Mouse (Mus musculus): Measurements from ENCODE around the gene Cep89. TPM values are rescaled to one million over a fixed set of nuclear protein-coding genes. Genes with fewer than 3 reads are reported as not detected.

The Cep89 gene
- polyA plus RNA-seq, 1 experiment = 14.7 TPM

- H3K36me3 ChIP-seq (ENCODE audit: control insufficient read depth, insufficient read depth) = peaks cover 15% of the 10 kb centered on the region
- no peaks in the 10 kb centered on the region for H3K79me2 ChIP-seq (ENCODE audit: control insufficient read depth, insufficient read depth)
- H3K4me3 ChIP-seq = no peak overlapping the region
- H3K4me2 ChIP-seq (ENCODE audit: low read depth) = no peak overlapping the region
- TF ChIP-seq CEBPB (IDR thresholded peaks at IDR 0.05; ENCODE audit: insufficient read depth, poor library complexity, severe bottlenecking) (no peak), POLR2A (IDR thresholded peaks at IDR 0.05; ENCODE audit: insufficient read length, low read depth) (no peak), MYOD1 (IDR thresholded peaks at IDR 0.05; ENCODE audit: control insufficient read depth in 1 of 3, insufficient read length in 2 of 3, low read depth in 2 of 3) (no peak), MYOG (IDR thresholded peaks at IDR 0.05; ENCODE audit: control insufficient read depth in 1 of 3, insufficient read depth in 1 of 3, insufficient read length in 2 of 3, low read depth in 2 of 3) (no peak), REST (IDR thresholded peaks at IDR 0.05; ENCODE audit: insufficient read depth, insufficient read length) (no peak), MAX (IDR thresholded peaks at IDR 0.05; ENCODE audit: low read depth) (no peak), POLR2AphosphoS2 (IDR thresholded peaks at IDR 0.05; ENCODE audit: insufficient read length, low read depth) (no peak), E2F4 (IDR thresholded peaks at IDR 0.05; ENCODE audit: insufficient read depth) (no peak)
- H3ac ChIP-seq (ENCODE audit: control insufficient read depth, insufficient read length) = no peak overlapping the region
- no peaks in the 10 kb centered on the region for H3K27me3 ChIP-seq (ENCODE audit: control insufficient read depth, insufficient read depth, insufficient read length)
Measured at GRCm38 (mm10) chr7:35423071-35423470, 26.2 kb downstream of the Cep89 start.

GRCm38 (mm10) chr7:35428146-35428545 is 31.3 kb downstream of the Cep89 start:
- H3K79me2 ChIP-seq (ENCODE audit: control insufficient read depth, insufficient read depth) = no peaks in the 10 kb centered on the region
- H3K4me3 ChIP-seq = no peak overlapping the region
- no peak overlapping the region for H3K4me2 ChIP-seq (ENCODE audit: low read depth)
- TF ChIP-seq MAX (IDR thresholded peaks at IDR 0.05; ENCODE audit: low read depth) (no peak), E2F4 (IDR thresholded peaks at IDR 0.05; ENCODE audit: insufficient read depth) (no peak), TCF3 (IDR thresholded peaks at IDR 0.05; ENCODE audit: insufficient read length, low read depth) (no peak), MYOG (IDR thresholded peaks at IDR 0.05; ENCODE audit: control insufficient read depth in 1 of 3, insufficient read depth in 1 of 3, insufficient read length in 2 of 3, low read depth in 2 of 3) (no peak), REST (IDR thresholded peaks at IDR 0.05; ENCODE audit: insufficient read depth, insufficient read length) (no peak), CEBPB (IDR thresholded peaks at IDR 0.05; ENCODE audit: insufficient read depth, poor library complexity, severe bottlenecking) (no peak), MYOD1 (IDR thresholded peaks at IDR 0.05; ENCODE audit: control insufficient read depth in 1 of 3, insufficient read length in 2 of 3, low read depth in 2 of 3) (no peak), SRF (IDR thresholded peaks at IDR 0.05; ENCODE audit: control insufficient read depth, insufficient read length, low read depth) (no peak), POLR2A (IDR thresholded peaks at IDR 0.05; ENCODE audit: insufficient read length, low read depth) (no peak), POLR2AphosphoS2 (IDR thresholded peaks at IDR 0.05; ENCODE audit: insufficient read length, low read depth) (no peak), TCF12 (IDR thresholded peaks at IDR 0.05; ENCODE audit: insufficient read depth, poor library complexity, severe bottlenecking) (no peak), USF1 (IDR thresholded peaks at IDR 0.05; ENCODE audit: low read depth) (no peak)
- H3K36me3 ChIP-seq (ENCODE audit: control insufficient read depth, insufficient read depth) = peaks cover 8% of the 10 kb centered on the region
- H3K27me3 ChIP-seq (ENCODE audit: control insufficient read depth, insufficient read depth, insufficient read length) = no peaks in the 10 kb centered on the region
- H3ac ChIP-seq (ENCODE audit: control insufficient read depth, insufficient read length) = no peak overlapping the region

GRCm38 (mm10) chr7:35435266-35435665 is 38.4 kb downstream of the Cep89 start:
- TF ChIP-seq POLR2A (IDR thresholded peaks at IDR 0.05; ENCODE audit: insufficient read length, low read depth) (no peak), E2F4 (IDR thresholded peaks at IDR 0.05; ENCODE audit: insufficient read depth) (no peak), POLR2AphosphoS2 (IDR thresholded peaks at IDR 0.05; ENCODE audit: insufficient read length, low read depth) (no peak), TCF3 (IDR thresholded peaks at IDR 0.05; ENCODE audit: insufficient read length, low read depth) (no peak), USF1 (IDR thresholded peaks at IDR 0.05; ENCODE audit: low read depth) (no peak), MYOG (IDR thresholded peaks at IDR 0.05; ENCODE audit: control insufficient read depth in 1 of 3, insufficient read depth in 1 of 3, insufficient read length in 2 of 3, low read depth in 2 of 3) (no peak), SRF (IDR thresholded peaks at IDR 0.05; ENCODE audit: control insufficient read depth, insufficient read length, low read depth) (no peak), MAX (IDR thresholded peaks at IDR 0.05; ENCODE audit: low read depth) (no peak), MYOD1 (IDR thresholded peaks at IDR 0.05; ENCODE audit: control insufficient read depth in 1 of 3, insufficient read length in 2 of 3, low read depth in 2 of 3) (no peak), CEBPB (IDR thresholded peaks at IDR 0.05; ENCODE audit: insufficient read depth, poor library complexity, severe bottlenecking) (no peak), TCF12 (IDR thresholded peaks at IDR 0.05; ENCODE audit: insufficient read depth, poor library complexity, severe bottlenecking) (no peak), REST (IDR thresholded peaks at IDR 0.05; ENCODE audit: insufficient read depth, insufficient read length) (no peak)
- Histone ChIP-seq H3ac (ENCODE audit: control insufficient read depth, insufficient read length) (no peak overlapping the region), H3K27me3 (ENCODE audit: control insufficient read depth, insufficient read depth, insufficient read length) (no peaks in the 10 kb centered on the region), H3K4me3 (no peak overlapping the region), H3K4me2 (ENCODE audit: low read depth) (no peak overlapping the region), H3K79me2 (ENCODE audit: control insufficient read depth, insufficient read depth) (no peaks in the 10 kb centered on the region), H3K36me3 (ENCODE audit: control insufficient read depth, insufficient read depth) (no peaks in the 10 kb centered on the region)

- Histone ChIP-seq H3K4me3 (no peak overlapping the region), H3K27me3 (ENCODE audit: control insufficient read depth, insufficient read depth, insufficient read length) (peaks cover 27% of the 10 kb centered on the region), H3K4me2 (ENCODE audit: low read depth) (no peak overlapping the region), H3K79me2 (ENCODE audit: control insufficient read depth, insufficient read depth) (no peaks in the 10 kb centered on the region), H3K36me3 (ENCODE audit: control insufficient read depth, insufficient read depth) (no peaks in the 10 kb centered on the region), H3ac (ENCODE audit: control insufficient read depth, insufficient read length) (no peak overlapping the region)
- TF ChIP-seq MYOG (IDR thresholded peaks at IDR 0.05; ENCODE audit: control insufficient read depth in 1 of 3, insufficient read depth in 1 of 3, insufficient read length in 2 of 3, low read depth in 2 of 3) (no peak), TCF3 (IDR thresholded peaks at IDR 0.05; ENCODE audit: insufficient read length, low read depth) (no peak), USF1 (IDR thresholded peaks at IDR 0.05; ENCODE audit: low read depth) (no peak)
Measured at GRCm38 (mm10) chr7:35447501-35447900, 50.7 kb downstream of the Cep89 start.

Data from myocyte (in vitro differentiated cells).